Mouse (Mus musculus): ENCODE data around the gene Stum. TPM values are rescaled to one million over a fixed set of nuclear protein-coding genes. Genes with fewer than 3 reads are reported as not detected.

Gene Stum
- polyA plus RNA-seq, 1 experiment from 2014 or later, result not detected

GRCm38 (mm10) chr1:180402481-180403081, 80.7 kb downstream of the Stum start:
- in situ Hi-C loops (cut with MboI; ENCODE audit: low pct_unique_long_range_greater_than_20kb), result no loop called here

GRCm38 (mm10) chr1:180401725-180402124, 81.6 kb downstream of the Stum start:
- TF ChIP-seq CTCF (IDR thresholded peaks at IDR 0.05), result no peak
- in situ Hi-C loops (cut with MboI; ENCODE audit: low pct_unique_long_range_greater_than_20kb), result no loop called here
- no peak for ATAC-seq
- DNase-seq (ENCODE audit: low read depth, low spot score), result no peak
- no peaks in the 10 kb centered on the region for H3K27me3 ChIP-seq
- POLR2A ChIA-PET, result interaction anchor here (1.0 to 1.4 kb wide), 2 partner anchors 13 to 71 kb away, joined by 4 read pairs; partner anchors contain the start of gene Itpkb
- CTCF ChIA-PET, result interaction anchor here (1.7 to 2.0 kb wide), 2 partner anchors 11 to 133 kb away, joined by 4 to 5 read pairs; no protein-coding TSS in a partner anchor

More at GRCm38 (mm10) chr1:180402481-180403081, 80.7 kb downstream of the Stum start:
- H3K27me3 ChIP-seq, result no peaks in the 10 kb centered on the region
- ATAC-seq (no peak), DNase-seq (ENCODE audit: low read depth, low spot score) (no peak)
- no peak for TF ChIP-seq CTCF (IDR thresholded peaks at IDR 0.05)
- ChIA-PET POLR2A (interaction anchor here (1.4 kb wide), 1 partner anchor 13 kb away, joined by 4 read pairs; no protein-coding TSS in a partner anchor), CTCF (interaction anchor here (1.7 kb wide), 1 partner anchor 134 kb away, joined by 4 read pairs; no protein-coding TSS in a partner anchor)

- ChIA-PET POLR2A (interaction anchor here (1.0 kb wide), 1 partner anchor 70 kb away, joined by 4 read pairs; the partner anchor contains the start of gene Itpkb), CTCF (interaction anchor here (2.0 to 2.1 kb wide), 2 partner anchors 10 to 132 kb away, joined by 5 to 8 read pairs; no protein-coding TSS in a partner anchor)
- no peak for TF ChIP-seq CTCF (IDR thresholded peaks at IDR 0.05)
- DNase-seq (ENCODE audit: low read depth, low spot score) (no peak), ATAC-seq (no peak)
- H3K27me3 ChIP-seq, result no peaks in the 10 kb centered on the region
- in situ Hi-C loops (cut with MboI; ENCODE audit: low pct_unique_long_range_greater_than_20kb), result no loop called here
Measured at GRCm38 (mm10) chr1:180400691-180401455, 82.4 kb downstream of the Stum start.

- H3K27me3 ChIP-seq, result no peaks in the 10 kb centered on the region
- DNase-seq (ENCODE audit: low read depth, low spot score) (no peak), ATAC-seq (no peak)
- in situ Hi-C loops (cut with MboI; ENCODE audit: low pct_unique_long_range_greater_than_20kb), result no loop called here
- TF ChIP-seq CTCF (IDR thresholded peaks at IDR 0.05), result no peak
- CTCF ChIA-PET, result no interaction called here
- POLR2A ChIA-PET, result no interaction called here
Measured at GRCm38 (mm10) chr1:180398446-180398845, 84.9 kb downstream of the Stum start.

DNA sequence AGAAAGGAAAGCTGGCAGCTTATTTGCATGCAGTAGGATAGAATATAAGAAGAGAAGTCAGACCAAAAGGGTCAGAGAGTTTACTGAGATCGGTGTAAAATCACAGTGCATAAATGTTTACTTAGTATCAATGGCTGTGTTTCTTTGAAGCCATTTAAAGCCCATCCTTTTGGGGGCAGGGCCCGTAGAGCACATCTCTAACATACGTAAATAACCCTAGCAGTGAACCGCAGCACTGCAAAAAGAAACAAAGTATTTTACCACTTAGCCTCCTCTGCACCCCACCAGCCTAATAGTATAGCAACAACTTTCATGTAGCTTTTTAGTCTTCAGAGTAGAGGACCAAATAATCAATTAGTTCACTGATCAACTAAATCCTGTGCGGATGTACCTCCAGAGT, 85.6 kb downstream of the Stum start:
- in situ Hi-C loops (cut with MboI; ENCODE audit: low pct_unique_long_range_greater_than_20kb), result no loop called here
- ChIA-PET CTCF (no interaction called here), POLR2A (no interaction called here)
- no peak for TF ChIP-seq CTCF (IDR thresholded peaks at IDR 0.05)
- ATAC-seq (no peak), DNase-seq (ENCODE audit: low read depth, low spot score) (no peak)
- no peaks in the 10 kb centered on the region for H3K27me3 ChIP-seq

- no peak for TF ChIP-seq CTCF (IDR thresholded peaks at IDR 0.05)
- CTCF ChIA-PET, result interaction anchor here (1.6 to 2.9 kb wide), 2 partner anchors 10 to 125 kb away, joined by 4 to 12 read pairs; no protein-coding TSS in a partner anchor
- POLR2A ChIA-PET, result no interaction called here
Measured at GRCm38 (mm10) chr1:180393873-180394272, 89.4 kb downstream of the Stum start.

DNA sequence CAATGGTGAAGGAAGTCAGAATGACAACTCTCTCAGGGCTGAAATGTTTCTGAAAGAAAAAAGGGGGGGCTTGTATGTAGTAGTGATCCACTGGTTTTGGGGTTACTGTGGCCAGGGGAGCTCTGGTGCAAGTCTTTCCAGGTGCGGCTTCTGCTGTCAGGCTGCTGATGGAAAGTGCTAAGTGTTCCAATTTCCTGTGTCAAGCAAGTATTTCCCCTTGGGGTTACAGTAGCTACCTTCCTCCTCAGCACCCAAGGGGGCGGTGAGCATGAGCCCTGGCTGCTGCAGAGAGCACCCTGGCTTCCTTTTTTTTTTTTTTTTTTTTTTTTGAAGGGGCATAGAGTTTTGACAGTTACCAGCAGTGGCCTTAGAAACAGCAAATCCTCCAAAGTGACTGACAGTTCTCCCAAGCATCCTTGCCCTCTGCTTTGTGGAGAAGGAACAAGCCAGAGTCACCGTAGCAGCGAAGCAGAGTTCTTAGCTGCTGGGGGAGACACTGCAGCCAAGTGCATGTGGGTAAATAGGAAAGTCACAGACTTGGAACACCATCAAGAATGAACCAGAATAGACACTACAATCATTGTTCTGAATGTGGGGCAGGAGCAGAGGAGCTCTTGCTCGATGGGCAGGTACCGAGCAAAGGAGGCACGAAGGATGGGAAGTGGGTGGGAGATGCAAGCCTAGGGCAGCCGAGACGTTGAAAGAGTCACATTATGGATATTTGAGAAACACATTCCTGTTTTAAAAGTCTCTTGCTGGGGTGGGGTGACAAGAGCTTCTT, 90.1 kb downstream of the Stum start:
- ATAC-seq (no peak), DNase-seq (ENCODE audit: low read depth, low spot score) (no peak)
- ChIA-PET POLR2A (no interaction called here), CTCF (interaction anchor here (1.6 to 2.9 kb wide), 2 partner anchors 11 to 124 kb away, joined by 4 to 12 read pairs; no protein-coding TSS in a partner anchor)
- no peaks in the 10 kb centered on the region for H3K27me3 ChIP-seq
- in situ Hi-C loops (cut with MboI; ENCODE audit: low pct_unique_long_range_greater_than_20kb), result no loop called here
- TF ChIP-seq CTCF (IDR thresholded peaks at IDR 0.05), result no peak

More at GRCm38 (mm10) chr1:180393873-180394272, 89.4 kb downstream of the Stum start:
- ATAC-seq, result no peak
- no peak for DNase-seq (ENCODE audit: low read depth, low spot score)
- H3K27me3 ChIP-seq, result no peaks in the 10 kb centered on the region
- in situ Hi-C loops (cut with MboI; ENCODE audit: low pct_unique_long_range_greater_than_20kb), result no loop called here

GRCm38 (mm10) chr1:180392137-180392798, 91.0 kb downstream of the Stum start:
- no peaks in the 10 kb centered on the region for H3K27me3 ChIP-seq
- CTCF ChIA-PET, result no interaction called here
- no peak for TF ChIP-seq CTCF (IDR thresholded peaks at IDR 0.05)
- in situ Hi-C loops (cut with MboI; ENCODE audit: low pct_unique_long_range_greater_than_20kb), result no loop called here
- POLR2A ChIA-PET, result no interaction called here
- no peak for DNase-seq (ENCODE audit: low read depth, low spot score)
- no peak for ATAC-seq

GRCm38 (mm10) chr1:180391575-180391945, 91.7 kb downstream of the Stum start:
- DNase-seq (ENCODE audit: low read depth, low spot score), result no peak
- no peak for TF ChIP-seq CTCF (IDR thresholded peaks at IDR 0.05)
- ChIA-PET CTCF (interaction anchor here (1.8 kb wide), 1 partner anchor 10 kb away, joined by 5 read pairs; no protein-coding TSS in a partner anchor), POLR2A (no interaction called here)
- H3K27me3 ChIP-seq, result no peaks in the 10 kb centered on the region
- ATAC-seq, result no peak
- in situ Hi-C loops (cut with MboI; ENCODE audit: low pct_unique_long_range_greater_than_20kb), result no loop called here
